Mouse (Mus musculus): Measurements from ENCODE around the gene Cyfip1.
A peak's percentile ranks its signal among the peaks of the same experiment; 100 is the strongest.

Gene Cyfip1

GRCm38 (mm10) chr7:55841445-55841844 is at the start of gene Cyfip1:
TSS of gene Cyfip1 (plus strand) at chr7:55841745.
- DNase-seq = no peak

GRCm38 (mm10) chr7:55792280-55792679 is 49.3 kb upstream of the Cyfip1 start:
- no peak for DNase-seq

- DNase-seq = peak; percentile 2
Observed at GRCm38 (mm10) chr7:55793236-55793951, 48.2 kb upstream of the Cyfip1 start.

GRCm38 (mm10) chr7:55793952-55794603 is 47.5 kb upstream of the Cyfip1 start, which contains the start of gene Tubgcp5:
TSS of gene Tubgcp5 (plus strand) at chr7:55794154.
- peak; percentile 98 for DNase-seq

- DNase-seq = no peak
Observed at GRCm38 (mm10) chr7:55799981-55800380, 41.6 kb upstream of the Cyfip1 start.

- DNase-seq = no peak
Observed at GRCm38 (mm10) chr7:55809967-55810366, 31.6 kb upstream of the Cyfip1 start.

GRCm38 (mm10) chr7:55824468-55824867 is 17.1 kb upstream of the Cyfip1 start:
- DNase-seq = peak; percentile 21

- DNase-seq = no peak
Observed at GRCm38 (mm10) chr7:55827551-55827950, 14.0 kb upstream of the Cyfip1 start.

GRCm38 (mm10) chr7:55836877-55837276 is 4.7 kb upstream of the Cyfip1 start:
- no peak for DNase-seq

GRCm38 (mm10) chr7:55841977-55842503 is 495 bp downstream of the Cyfip1 start:
- DNase-seq = peak; percentile 90

- no peak for DNase-seq
Observed at GRCm38 (mm10) chr7:55842504-55843152, 1.1 kb downstream of the Cyfip1 start.

GRCm38 (mm10) chr7:55846606-55847312 is 5.2 kb downstream of the Cyfip1 start:
- no peak for DNase-seq

GRCm38 (mm10) chr7:55849948-55850571 is 8.5 kb downstream of the Cyfip1 start:
- no peak for DNase-seq

- DNase-seq = no peak
Observed at GRCm38 (mm10) chr7:55852787-55853186, 11.2 kb downstream of the Cyfip1 start.

GRCm38 (mm10) chr7:55855597-55855996 is 14.1 kb downstream of the Cyfip1 start:
- DNase-seq = no peak

GRCm38 (mm10) chr7:55856741-55857140 is 15.2 kb downstream of the Cyfip1 start:
- DNase-seq = no peak

GRCm38 (mm10) chr7:55857729-55858128 is 16.2 kb downstream of the Cyfip1 start:
- no peak for DNase-seq

GRCm38 (mm10) chr7:55858836-55859517 is 17.4 kb downstream of the Cyfip1 start:
- DNase-seq = no peak

- DNase-seq = no peak
Observed at GRCm38 (mm10) chr7:55859518-55859872, 17.9 kb downstream of the Cyfip1 start.

GRCm38 (mm10) chr7:55859956-55860355 is 18.4 kb downstream of the Cyfip1 start:
- no peak for DNase-seq

- DNase-seq = no peak
Observed at GRCm38 (mm10) chr7:55861175-55861574, 19.6 kb downstream of the Cyfip1 start.

- DNase-seq = no peak
Observed at GRCm38 (mm10) chr7:55865044-55865443, 23.5 kb downstream of the Cyfip1 start.
